Mouse (Mus musculus) stomach, postnatal 0 days (tissue): ENCODE results near the gene Mapkapk3. TPM values are rescaled to one million over a fixed set of nuclear protein-coding genes. Genes with fewer than 3 reads are reported as not detected.

ENCODE experiments used
- ATAC-seq: fragments of 200-750 bp; cut with Nextera tagmentation; 2 replicates; pipeline ENCODE4 v1.8.0; 2017; ENCODE audit not compliant: low FRiP score, low TSS enrichment
- DNase-seq: peaks from one replicate; pipeline ENCODE4 v3.0.0-alpha.2; 2016; ENCODE audit warnings: low spot score
- H3K27ac ChIP-seq: fragments of 300-500 bp; sonication (generic); replicated peaks from 2 replicates; pipeline ENCODE4 v1.5.1; 2014; ENCODE audit warnings: mild to moderate bottlenecking, control low read depth
- H3K27me3 ChIP-seq: fragments of 300-500 bp; sonication (generic); 2 replicates; pipeline ENCODE4 v1.6.1; 2014; ENCODE audit warnings: low read length; ENCODE audit not compliant: control insufficient read depth, insufficient read depth
- H3K36me3 ChIP-seq: fragments of 300-500 bp; sonication (generic); 2 replicates; pipeline ENCODE4 v1.6.1; 2014; ENCODE audit warnings: low read length, mixed read lengths; ENCODE audit not compliant: control insufficient read depth, insufficient read depth
- H3K4me1 ChIP-seq: fragments of 300-500 bp; sonication (generic); replicated peaks from 2 replicates; pipeline ENCODE4 v1.6.1; 2014; ENCODE audit warnings: antibody characterized with exemption; ENCODE audit not compliant: control insufficient read depth, insufficient read depth
- H3K4me2 ChIP-seq: fragments of 300-500 bp; sonication (generic); replicated peaks from 2 replicates; pipeline ENCODE4 v1.6.1; 2014; ENCODE audit warnings: low read depth, mild to moderate bottlenecking, control low read depth, moderate library complexity
- H3K4me3 ChIP-seq: fragments of 300-500 bp; sonication (generic); 2 replicates; pipeline ENCODE4 v1.5.1; 2014; ENCODE audit warnings: low read depth, low read length, control low read depth
- H3K9ac ChIP-seq: fragments of 300-500 bp; sonication (generic); 2 replicates; pipeline ENCODE4 v1.6.1; 2014; ENCODE audit warnings: mild to moderate bottlenecking, low read length, control low read depth, mixed read lengths
- H3K9me3 ChIP-seq: fragments of 300-500 bp; sonication (generic); 2 replicates; pipeline ENCODE4 v1.6.1; 2016; ENCODE audit warnings: low read length; ENCODE audit not compliant: control insufficient read depth
- CTCF ChIP-seq: IDR thresholded peaks from 2 replicates; pipeline ENCODE4 v1.5.1; 2016; ENCODE audit warnings: antibody characterized with exemption, low read depth, mild to moderate bottlenecking, moderate library complexity
- EP300 ChIP-seq: optimal IDR thresholded peaks from 2 replicates; pipeline ENCODE3; 2016; ENCODE audit warnings: antibody characterized with exemption
- WGBS: fragments of 180-500 bp; shearing (Covaris S2); extraction: QIAGEN DNeasy Blood & Tissue Kit; methylation state at CpG from one replicate; pipeline ENCODE4 v1.1.7; 2014; 5-methylcytosine and 5-hydroxymethylcytosine counted together
- polyA plus RNA-seq: library from polyadenylated mRNA; unstranded; fragments of >200 nt; fragmentation: Nextera tagmentation; extraction: Ambion mirVana; gene quantifications from 2 replicates; pipeline ENCODE4 v1.2.1, GENCODE M21; 2015

The Mapkapk3 gene
- polyA plus RNA-seq, 1 experiment from 2014 or later: 32.0 TPM

DNA sequence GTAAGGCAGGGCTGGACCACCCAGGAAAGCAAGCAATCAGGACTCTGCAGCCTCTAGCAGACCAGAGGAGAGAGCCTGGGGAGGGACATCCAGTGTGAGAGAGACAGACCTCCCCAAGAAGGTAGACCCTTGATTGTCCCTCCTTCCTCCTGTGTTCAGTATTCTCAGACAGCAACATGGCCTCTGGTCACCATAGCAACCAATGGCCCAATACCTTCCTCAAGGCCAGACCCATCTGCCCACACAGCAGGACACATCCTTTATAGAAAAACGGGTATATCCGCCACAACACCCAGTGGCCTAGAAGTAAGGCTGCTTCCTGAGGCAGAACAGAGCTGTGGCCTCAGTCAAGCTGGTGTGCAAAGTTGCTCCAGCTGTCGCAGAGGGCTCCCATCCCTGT is 34.1 kb downstream of the Mapkapk3 start:
- Histone ChIP-seq H3K27me3 (no peaks in the 10 kb centered on the region), H3K4me2 (no peak overlapping the region), H3K36me3 (no peaks in the 10 kb centered on the region), H3K4me1 (no peaks in the 10 kb centered on the region), H3K4me3 (no peak overlapping the region), H3K27ac (no peak overlapping the region), H3K9me3 (no peaks in the 10 kb centered on the region), H3K9ac (no peak overlapping the region)
- WGBS: 66% methylated on average over 3 of the region's 3 CpGs
- TF ChIP-seq CTCF (no peak), EP300 (no peak)
- no peak for ATAC-seq
- DNase-seq: no peak

GRCm38 (mm10) chr9:107254925-107255324 is 34.8 kb downstream of the Mapkapk3 start:
- Histone ChIP-seq H3K27ac (no peak overlapping the region), H3K4me3 (no peak overlapping the region), H3K9ac (no peak overlapping the region), H3K4me1 (no peaks in the 10 kb centered on the region), H3K4me2 (no peak overlapping the region), H3K27me3 (no peaks in the 10 kb centered on the region), H3K36me3 (no peaks in the 10 kb centered on the region), H3K9me3 (no peaks in the 10 kb centered on the region)
- TF ChIP-seq EP300 (no peak), CTCF (no peak)
- ATAC-seq (no peak), DNase-seq (no peak)
- WGBS: 78% methylated on average over 3 of the region's 3 CpGs

DNA sequence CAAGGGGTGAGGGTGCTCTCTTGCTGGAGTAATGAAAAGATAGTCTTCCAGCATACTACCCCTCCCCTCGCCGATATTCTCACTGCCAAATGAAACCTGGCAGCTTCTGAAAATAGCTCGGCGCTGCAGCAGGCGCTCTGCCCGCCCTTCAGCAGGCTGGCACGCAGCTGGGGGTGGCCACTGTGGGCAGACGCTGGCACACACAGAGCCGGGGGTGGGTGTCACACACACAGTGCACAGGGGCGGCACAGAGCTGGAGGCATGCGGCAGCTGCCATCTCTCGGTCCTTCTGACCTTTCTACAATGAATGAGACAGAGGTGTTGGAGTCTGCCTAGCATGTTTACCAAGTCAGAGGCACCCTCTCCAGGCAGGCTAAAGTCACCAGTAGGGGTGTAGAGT is 35.2 kb downstream of the Mapkapk3 start:
- no peaks in the 10 kb centered on the region for H3K9me3 ChIP-seq
- DNase-seq (peak; percentile 22), ATAC-seq (0 out of 2 replicates have a peak, but pooled peaks have one; percentile 42)
- no peak overlapping the region for H3K4me3 ChIP-seq
- no peak for TF ChIP-seq EP300
- H3K27ac ChIP-seq: no peak overlapping the region
- H3K27me3 ChIP-seq: no peaks in the 10 kb centered on the region
- H3K9ac ChIP-seq: no peak overlapping the region
- H3K36me3 ChIP-seq: no peaks in the 10 kb centered on the region
- no peaks in the 10 kb centered on the region for H3K4me1 ChIP-seq
- H3K4me2 ChIP-seq: no peak overlapping the region
- 54% methylated on average over 12 of the region's 12 CpGs for WGBS

GRCm38 (mm10) chr9:107252164-107252563 is 37.5 kb downstream of the Mapkapk3 start:
- no peak overlapping the region for H3K27ac ChIP-seq
- ATAC-seq (no peak), DNase-seq (no peak)
- no peak overlapping the region for H3K4me2 ChIP-seq
- TF ChIP-seq EP300 (no peak), CTCF (no peak)
- H3K9ac ChIP-seq: no peak overlapping the region
- H3K36me3 ChIP-seq: no peaks in the 10 kb centered on the region
- H3K4me3 ChIP-seq: no peak overlapping the region
- no peaks in the 10 kb centered on the region for H3K4me1 ChIP-seq
- no peaks in the 10 kb centered on the region for H3K27me3 ChIP-seq
- WGBS: 25% methylated on average over 5 of the region's 5 CpGs
- no peaks in the 10 kb centered on the region for H3K9me3 ChIP-seq

DNA sequence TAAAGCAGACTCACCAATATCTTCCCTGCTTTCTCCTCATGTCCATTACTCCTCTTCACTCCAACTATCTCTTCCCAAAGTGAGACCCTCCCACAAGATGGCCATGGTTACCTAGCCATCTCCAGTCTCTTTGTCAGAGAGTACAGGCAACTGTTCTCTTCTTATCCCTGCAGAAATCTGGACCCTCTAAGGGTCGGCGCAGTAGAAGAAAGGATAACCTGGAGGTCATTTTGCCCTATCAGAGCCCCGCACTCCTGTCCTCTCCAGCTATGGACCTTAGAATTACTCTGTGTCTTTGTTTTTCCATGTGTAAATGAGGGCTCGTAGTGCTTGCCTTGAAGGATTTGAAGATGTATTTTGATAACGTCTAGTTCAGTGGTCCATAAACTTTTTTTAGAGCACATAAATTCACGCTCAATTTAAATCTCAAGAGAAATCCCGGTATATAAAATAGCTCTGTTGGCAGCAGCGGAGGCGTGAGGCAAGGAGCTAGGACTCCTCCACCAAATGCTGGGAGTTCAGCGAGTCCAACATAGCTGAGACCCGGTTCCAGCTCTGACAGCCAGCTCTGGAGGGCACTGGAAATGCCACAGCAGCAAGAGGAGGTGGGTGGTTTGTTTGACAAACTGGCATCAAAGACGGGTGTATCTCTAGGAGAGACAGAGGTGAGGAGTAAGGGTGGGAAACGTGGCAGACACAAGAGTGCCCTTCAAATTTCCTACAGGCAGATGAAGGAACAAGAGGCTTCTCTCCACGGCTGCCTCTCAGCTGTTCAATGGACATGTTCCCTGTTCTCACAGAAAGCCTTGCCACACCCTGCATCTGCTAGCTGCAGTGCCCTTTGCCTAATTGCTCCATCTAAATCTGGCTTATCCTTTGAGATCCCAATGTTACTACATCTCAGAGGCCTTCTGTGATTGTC is 39.0 kb downstream of the Mapkapk3 start:
- no peak overlapping the region for H3K27ac ChIP-seq
- no peaks in the 10 kb centered on the region for H3K9me3 ChIP-seq
- 72% methylated on average over 14 of the region's 14 CpGs for WGBS
- H3K9ac ChIP-seq: no peak overlapping the region
- no peak overlapping the region for H3K4me3 ChIP-seq
- no peak overlapping the region for H3K4me2 ChIP-seq
- no peaks in the 10 kb centered on the region for H3K36me3 ChIP-seq
- H3K27me3 ChIP-seq: no peaks in the 10 kb centered on the region
- TF ChIP-seq EP300: no peak
- TF ChIP-seq CTCF: no peak
- DNase-seq (peak; percentile 5), ATAC-seq (no peak)
- no peaks in the 10 kb centered on the region for H3K4me1 ChIP-seq

GRCm38 (mm10) chr9:107249154-107249553 is 40.5 kb downstream of the Mapkapk3 start:
- no peak for DNase-seq
- no peaks in the 10 kb centered on the region for H3K4me1 ChIP-seq
- H3K27me3 ChIP-seq: no peaks in the 10 kb centered on the region
- no peak for ATAC-seq
- H3K36me3 ChIP-seq: no peaks in the 10 kb centered on the region
- no peak overlapping the region for H3K27ac ChIP-seq
- H3K4me3 ChIP-seq: no peak overlapping the region
- TF ChIP-seq CTCF (no peak), EP300 (no peak)
- no peak overlapping the region for H3K4me2 ChIP-seq
- H3K9me3 ChIP-seq: no peaks in the 10 kb centered on the region
- 61% methylated on average over 6 of the region's 6 CpGs for WGBS
- no peak overlapping the region for H3K9ac ChIP-seq
